Mouse (Mus musculus) ovary, postnatal 10 days (tissue): ENCODE measurements around the gene Ifit3.
A peak's percentile ranks its signal among the peaks of the same experiment; 100 is the strongest.
"Not testable (repeated sequence)": the region's sequence is repeated elsewhere in the genome, so short reads cannot be mapped to it uniquely, and the experiment has no call there.

Source experiments
- DNase-seq: peaks from one replicate; pipeline ENCODE4 v3.0.0; 2022; ENCODE audit warnings: low spot score

Ifit3 gene

DNA sequence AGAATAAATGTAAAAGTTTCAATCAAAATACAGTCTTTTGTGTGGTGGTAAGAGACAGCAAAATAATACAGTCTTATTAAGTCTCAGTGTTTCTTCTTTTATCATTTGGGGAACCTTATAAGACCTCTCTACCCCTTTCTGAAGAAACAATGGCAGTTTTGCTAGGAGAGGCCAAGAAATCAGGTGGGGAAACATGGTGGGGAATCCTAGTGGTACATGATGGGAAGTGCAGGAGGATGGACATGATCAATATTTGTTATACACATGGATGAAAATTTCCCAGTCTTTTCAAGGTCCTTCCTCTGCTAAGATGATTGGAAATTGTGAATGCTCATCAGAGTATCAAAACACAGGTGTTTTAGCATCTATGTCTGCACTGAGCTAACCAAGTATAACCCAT is 5.6 kb downstream of the Ifit3 start:
- no peak for DNase-seq

DNA sequence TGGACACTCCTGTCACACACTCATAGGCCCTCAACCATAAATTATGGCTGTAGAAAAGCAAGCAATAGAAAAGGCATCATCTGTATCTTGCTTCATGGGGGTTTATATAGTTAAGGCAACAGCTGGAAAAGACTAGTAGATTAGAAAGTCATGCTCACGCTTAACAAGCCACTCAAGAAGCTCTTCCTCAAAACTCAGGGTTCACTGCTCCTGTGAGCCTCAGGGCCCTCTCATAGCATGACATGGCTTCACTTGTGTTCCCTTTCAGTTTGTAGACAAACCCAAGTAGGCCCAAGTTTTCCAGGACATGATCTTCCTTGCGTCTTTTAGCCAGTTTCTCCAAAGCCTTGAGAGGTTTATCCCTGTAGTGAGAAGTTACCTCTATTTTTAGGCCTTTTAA is 10.1 kb downstream of the Ifit3 start:
- no peak for DNase-seq

DNA sequence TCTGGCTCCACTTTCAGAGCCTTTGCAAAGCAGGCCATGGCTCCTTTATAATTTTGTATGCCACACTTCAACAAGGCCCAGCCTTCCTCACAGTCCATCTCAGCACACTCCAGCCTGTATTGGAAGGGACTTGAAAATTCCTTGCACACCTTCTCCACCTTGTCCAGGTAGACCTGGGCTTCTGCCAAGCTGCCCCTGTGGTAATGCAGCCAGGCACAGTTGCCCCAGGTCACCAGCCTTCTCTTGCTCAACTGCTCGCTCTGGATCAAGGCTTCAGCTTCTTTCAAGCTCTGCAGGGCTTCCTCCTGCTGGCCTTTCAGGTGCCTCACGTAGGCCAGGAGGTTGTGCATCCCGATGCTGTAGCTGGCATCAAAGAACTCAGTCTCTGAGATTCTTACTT is 11.2 kb downstream of the Ifit3 start:
- DNase-seq: not testable (repeated sequence)

DNA sequence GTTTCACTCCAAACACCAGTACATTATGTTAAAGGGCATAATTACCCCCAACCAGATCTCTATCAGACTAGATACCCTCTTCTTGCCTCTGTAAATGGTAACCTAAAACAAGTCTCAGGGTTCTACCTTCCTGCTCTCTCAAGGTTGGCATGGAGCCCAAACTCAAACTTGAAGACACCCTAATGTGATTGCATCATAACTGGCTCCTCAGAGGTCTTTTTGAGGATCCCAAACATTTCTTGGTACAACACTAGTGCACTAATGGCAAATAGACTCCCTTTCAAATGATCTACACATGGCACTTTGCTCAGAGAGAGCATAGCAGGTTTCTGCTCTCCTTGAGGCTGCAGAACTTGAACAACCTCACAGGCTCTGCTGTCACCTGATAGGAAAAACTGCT is 13.5 kb downstream of the Ifit3 start:
- DNase-seq: no peak

DNA sequence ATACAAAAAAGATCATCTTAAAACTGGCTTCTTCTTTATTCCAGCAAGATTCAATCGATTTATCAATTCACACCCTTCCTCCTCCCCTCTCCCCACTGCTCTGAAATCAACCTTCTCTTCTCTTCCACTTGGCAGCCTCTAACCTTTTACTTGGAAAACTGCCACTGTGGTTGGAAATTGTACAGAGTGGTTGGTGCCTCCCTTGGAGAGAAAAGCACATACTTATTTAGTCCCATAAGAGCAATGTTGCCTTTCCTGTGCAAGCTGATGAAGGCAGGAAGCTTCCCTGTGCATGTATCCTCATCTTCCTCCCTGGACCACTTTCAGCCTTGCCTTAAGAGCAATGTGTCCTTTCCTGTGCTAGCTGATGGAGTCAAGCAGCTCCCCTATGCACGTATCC is 15.0 kb downstream of the Ifit3 start:
- peak; percentile 33 for DNase-seq

DNA sequence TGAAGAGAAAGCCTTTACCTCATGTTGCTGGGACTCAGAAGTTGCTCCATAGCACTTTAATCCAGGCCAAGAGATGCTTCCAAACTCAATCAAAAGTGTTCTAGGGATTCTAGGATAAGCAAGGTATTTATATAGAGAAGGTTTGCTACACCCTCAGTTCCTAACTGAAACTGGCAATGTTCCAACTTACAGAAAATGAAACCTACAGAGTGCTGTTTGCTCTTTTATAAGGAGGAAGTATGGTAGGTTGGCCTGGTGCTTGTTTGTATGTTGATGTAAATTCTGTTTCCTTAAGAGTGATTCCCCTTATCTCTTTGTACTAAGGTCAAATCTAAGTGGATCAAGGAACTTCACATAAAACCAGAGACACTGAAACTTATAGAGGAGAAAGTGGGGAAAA is 15.9 kb downstream of the Ifit3 start:
- DNase-seq: not testable (repeated sequence)

DNA sequence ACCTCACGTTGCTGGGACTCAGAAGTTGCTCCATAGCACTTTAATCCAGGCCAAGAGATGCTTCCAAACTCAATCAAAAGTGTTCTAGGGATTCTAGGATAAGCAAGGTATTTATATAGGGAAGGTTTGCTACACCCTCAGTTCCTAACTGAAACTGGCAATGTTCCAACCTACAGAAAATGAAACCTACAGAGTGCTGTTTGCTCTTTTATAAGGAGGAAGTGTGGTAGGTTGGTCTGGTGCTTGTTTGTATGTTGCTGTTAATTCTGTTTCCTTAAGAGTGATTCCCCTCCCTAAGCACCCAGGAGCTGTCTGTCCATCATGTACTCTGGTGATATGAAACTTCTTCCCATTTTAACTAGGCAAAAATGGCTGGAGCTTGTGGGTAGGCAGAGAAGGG is 18.6 kb downstream of the Ifit3 start, which contains the start of gene Ifit1bl1:
Ifit1bl1 (minus strand) TSS at position 69 of the 400 bp plus-strand sequence.
- DNase-seq: not testable (repeated sequence)

DNA sequence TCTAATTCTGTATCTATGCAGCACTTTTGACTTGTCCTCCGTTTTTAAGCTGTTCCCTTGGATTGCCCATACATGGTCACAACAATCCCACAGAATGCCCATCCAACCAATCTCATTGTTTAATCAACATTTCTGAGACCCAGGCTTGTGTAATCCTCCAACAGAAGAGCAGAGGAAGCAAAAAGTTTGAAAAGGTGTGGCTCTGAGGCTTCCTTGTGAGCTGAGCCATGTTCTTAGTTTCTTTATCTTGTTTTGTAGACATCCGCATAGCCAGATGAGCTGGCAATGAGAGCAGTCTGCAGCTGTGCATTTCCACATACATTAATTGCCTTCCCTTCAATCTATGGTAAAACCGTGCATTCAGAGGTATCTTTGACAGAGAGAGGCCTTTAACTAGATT is 22.1 kb downstream of the Ifit3 start:
- no peak for DNase-seq

DNA sequence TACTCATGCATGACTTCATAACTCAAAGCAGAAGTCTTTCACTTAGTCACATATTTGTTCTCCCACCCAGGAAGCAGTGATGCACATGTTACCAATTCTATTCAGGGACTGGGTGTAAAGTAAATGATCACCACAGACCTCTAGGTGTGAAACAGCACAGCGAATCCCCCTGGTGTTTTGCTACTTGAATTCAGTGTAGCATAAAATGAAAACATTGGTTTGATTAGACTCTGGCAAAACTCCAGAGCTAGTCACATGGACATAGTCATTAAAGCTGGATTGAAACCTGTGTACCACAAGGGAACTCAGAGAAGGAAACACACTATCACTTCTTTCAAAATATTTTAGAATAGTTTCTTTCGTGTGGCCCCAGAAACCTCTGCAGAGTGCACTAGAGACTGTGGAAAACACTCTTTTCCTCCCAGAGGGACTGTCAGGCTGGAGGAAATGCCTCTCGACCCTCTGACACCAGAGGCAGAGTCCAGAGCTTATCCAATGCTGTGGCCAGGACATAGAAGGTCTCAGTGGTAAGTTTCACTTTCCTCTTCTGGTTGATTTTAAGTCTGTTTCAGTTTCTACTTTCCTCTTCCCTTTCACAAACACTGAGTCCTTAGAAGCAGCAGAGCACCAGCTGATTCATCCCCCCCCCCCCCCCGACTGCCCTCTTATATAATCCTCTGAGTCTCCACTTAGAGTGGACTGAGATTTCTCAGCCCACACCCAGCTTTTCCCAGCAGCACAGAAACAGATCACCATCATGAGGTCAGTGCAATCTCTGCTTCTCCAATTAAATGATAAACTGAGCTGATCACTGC is 24.1 kb downstream of the Ifit3 start, which contains the start of gene Ifit3b:
Ifit3b (plus strand) TSS at position 734 of the 815 bp plus-strand sequence.
- DNase-seq: not testable (repeated sequence)

DNA sequence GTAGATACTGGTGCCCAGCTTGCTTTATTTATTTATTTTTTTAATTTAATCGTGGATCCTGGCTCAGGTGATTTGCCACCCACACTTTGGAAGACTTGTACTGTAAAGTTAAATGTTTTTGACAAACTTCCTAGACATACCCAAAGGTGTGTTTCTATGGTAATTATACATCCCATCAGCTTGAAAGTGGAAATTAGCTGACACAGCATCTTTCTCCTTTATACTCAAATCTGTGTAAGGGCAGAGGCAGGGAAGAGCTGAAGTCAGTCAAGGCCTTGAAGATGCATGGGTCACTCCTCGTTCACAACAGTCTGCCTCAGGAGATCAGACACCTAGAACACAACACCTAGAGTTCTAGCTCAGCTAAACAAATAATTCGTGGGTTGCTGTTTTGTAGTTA is 26.8 kb downstream of the Ifit3 start:
- DNase-seq: not testable (repeated sequence)

DNA sequence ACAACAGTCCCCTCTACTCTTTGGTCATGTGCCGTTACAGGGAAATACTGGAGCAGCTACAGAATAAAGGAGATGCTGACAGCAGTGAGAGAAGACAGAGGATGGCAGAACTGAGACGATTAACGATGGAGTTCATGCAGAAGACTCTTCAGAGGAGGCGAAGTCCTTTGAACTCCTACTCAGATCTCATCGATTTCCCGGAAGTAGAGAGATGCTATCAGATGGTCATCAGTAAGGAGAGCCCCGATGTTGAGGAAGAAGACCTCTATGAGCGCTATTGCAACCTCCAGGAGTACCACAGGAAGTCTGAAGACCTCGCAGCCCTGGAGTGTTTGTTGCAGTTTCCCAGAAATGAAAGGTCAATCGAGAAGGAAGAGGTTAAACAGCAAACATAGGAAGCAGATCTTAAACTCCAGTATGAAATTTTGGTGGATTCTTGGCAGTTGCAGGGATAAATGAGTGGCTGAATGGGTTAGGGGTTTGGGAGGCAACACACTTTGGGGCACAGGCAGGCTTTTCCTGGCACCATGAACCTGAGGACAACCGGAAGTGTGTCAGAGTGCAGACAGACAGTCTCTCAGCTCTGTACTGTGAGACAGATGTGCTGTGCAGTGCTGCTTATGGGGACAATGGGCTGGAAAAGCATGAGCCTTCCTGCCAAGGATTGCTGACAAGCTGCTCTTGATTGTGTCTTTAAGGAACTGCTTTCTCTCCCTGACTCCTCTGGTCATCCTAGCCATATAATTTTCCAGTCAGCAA is 29.1 kb downstream of the Ifit3 start:
- DNase-seq: not testable (repeated sequence)

DNA sequence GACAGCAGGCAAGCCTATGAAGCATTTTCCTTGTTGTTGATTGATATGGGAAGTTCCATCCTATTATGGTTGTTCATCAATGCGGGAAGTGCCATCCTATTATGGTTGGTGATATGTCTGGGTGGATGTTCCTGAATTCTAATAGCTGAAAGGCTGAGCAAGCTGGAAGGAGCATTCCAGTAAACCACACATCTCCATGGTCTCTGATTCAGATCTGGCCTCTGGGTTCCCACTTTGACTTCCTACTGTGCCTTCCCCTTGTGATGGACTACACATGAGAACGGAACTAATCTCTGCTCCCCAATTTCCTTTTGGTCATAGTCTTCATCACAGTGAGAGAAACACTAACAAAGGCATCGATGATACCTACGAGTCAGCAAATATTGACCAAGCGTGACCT is 37.5 kb downstream of the Ifit3 start:
- DNase-seq: no peak

DNA sequence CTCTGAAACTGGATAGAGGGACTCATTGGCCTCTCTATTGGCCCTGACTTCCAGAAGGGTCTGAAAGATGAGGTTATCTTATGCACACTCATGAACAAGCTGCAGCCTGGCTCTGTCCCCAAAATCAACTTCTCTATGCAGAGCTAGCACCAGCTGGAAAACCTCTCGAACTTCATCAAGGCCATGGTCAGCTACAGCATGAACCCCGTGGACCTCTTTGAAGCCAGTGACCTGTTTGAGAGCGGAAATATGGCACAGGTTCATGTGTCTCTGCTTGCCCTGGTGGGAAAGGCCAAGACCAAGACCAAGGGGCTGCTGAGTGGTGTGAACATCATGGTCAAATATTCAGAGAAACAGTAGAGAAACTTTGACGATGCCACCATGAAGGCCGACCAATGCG is 40.5 kb downstream of the Ifit3 start:
- DNase-seq: no peak

DNA sequence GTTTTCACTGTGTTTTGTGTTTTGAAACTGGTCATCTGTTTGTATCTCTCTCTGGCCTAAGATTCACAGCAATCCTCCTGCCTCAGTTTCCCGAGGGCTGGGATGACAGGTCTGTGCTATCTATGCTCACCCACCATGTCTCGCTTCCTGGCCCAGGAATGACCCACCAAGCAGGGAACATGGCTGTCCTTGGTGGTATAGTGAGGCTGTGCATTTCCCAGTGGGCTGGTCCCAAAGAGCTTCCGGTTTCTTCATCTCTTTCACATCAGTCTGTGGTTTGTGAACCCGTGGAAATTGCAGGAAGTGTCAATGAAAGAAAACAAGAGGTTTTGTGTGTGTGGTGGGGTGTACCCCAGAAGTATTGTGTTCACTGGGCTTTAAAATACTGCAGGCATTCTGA is 41.3 kb downstream of the Ifit3 start:
- no peak for DNase-seq

DNA sequence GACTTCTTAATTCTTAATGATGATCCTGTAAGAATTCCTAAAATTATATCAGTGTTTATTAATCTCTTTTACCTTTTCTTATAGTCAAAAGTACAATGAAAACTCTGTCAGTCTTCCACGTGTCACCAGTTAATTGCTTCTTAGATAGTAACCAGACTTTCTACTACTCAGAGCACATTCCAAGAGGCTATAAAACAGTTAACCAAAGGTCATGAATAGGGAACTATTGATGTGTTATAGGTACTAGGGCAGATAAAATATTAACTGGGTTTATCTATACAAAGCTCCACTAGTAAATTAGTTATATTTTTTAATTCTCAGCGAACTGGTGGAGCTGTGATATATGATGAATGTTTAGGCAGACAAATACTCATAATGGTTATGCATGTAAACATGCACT is 44.2 kb downstream of the Ifit3 start:
- DNase-seq: no peak

DNA sequence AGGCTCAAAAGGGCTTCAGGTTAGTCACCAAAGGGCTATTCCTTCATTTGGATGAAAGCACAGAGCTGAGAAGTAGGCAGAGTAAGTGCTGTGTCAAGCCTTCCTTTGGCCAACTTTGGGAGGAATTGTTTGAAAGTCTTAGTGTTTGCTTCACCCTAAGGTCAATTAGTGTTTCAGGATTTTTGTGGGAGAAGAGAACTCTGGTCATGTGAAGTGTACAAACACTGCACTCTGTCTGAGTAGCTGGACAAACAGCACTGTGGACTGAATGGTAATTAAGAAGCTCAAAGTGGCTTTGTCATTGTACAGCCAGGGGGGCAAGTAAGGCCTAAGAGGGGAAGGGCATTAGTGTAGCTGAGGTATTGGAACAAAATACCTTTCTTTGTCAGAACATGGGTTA is 48.2 kb downstream of the Ifit3 start:
- no peak for DNase-seq

DNA sequence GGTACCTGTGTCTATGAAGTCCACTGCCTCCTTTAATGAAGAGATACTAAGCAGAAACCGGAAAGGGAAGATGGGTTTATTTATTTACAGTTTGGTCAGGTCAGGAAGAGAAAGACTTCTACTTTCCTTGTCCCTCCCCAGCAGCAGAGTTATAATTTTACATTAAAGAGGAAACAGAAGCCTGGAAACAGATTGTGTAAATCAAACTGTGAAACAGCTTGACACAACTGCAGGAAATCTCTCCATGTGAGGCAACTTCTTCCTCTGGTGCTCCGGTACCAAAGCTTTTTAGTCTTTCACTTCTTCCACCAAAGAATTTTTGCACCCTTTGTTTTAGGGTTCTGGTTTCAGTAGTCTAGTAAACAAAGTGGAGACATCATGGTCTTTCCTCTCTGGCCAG is 50.2 kb downstream of the Ifit3 start:
- DNase-seq: no peak

DNA sequence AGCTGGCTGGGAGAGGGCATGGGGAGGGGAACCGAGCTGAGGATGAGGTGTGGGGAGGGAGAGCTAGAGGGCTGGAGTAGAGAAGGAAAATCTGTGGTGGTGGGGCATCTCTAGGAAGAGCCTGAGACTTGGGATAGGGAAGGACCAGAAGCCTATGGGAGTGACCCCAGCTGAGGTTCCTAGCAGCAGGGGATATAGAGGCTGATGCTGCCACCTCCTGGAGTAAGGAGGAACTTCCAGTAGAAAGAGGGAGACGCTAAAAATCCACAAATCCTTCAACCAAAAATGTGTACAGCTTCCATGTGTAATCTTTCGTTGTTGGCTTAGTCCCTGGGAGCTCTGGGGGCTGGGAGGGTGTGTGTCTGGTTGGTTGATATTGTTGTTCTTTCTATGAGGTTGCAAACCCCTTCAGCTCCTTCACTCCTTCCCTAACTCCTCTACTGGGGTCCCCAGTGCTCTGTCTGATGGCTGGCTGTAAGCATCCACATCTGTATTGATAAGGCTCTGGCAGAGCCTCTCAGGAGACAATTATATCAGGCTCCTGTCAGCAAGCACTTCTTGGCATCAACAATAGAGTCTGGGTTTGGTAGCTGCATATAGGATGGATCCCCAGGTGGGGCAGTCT is 53.7 kb downstream of the Ifit3 start:
- DNase-seq: peak; percentile 21
